Comparison of ENCODE assay signal across 9 mouse cellular contexts in the genomic region with DNA sequence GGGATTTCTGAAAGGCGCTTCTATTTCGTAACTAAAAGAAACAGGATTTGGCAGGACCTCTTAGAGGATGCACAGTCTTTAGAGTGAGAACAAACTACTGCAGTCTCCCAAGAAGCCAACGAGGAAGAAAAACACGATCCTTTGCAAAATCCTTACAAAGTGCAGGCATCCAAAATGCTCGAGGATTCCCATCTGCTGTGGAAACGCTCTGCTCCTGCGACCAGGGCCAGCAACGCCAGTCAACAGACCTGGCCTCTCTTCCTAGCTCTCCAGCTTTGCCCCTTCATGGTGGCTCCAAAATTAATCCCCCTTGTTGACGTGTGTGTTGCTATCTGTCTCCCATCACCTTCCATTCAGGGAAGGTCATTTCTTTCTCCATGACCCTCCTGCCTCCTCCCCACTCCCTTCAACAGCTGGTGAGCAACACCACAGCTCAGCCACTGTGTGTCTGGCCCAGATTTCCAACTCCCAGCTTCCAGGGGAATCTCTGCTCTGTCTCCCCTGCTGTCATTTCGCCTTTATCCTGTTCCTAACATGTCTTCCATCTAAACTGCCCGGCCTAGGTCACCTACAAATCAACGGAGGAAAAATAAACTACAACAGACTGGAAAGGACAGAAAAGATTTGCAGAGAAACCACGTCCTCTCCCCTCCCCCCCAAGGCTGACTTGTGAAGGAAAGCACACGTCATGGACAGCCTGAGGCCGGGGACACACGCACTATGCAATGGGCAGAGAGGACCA. TPM values are rescaled to one million over a fixed set of nuclear protein-coding genes. Genes with fewer than 3 reads are reported as not detected.
DNase-seq lines count a peak whose midpoint lies in the region; ATAC-seq lines count a peak whose summit lies in the region.
"Had no signal": no experiment of that assay in that cellular context is flagged by ENCODE, and none has a peak within 500 bp of the region (broad histone marks: within the 10 kb centered on the region; RNA-seq: fewer than 3 reads in every experiment).

No protein-coding gene starts in this region.

- intact Hi-C loops in heart, postnatal 25 days (cut with DNase I): no loop called here
- intact Hi-C loops in heart, postnatal 10 days (cut with DNase I): no loop called here

- no peak overlapping the region for H3K9ac ChIP-seq in embryonic facial prominence, embryonic 13.5 days
- H3K9ac ChIP-seq in midbrain, embryonic 13.5 days (replicated peaks): no peak overlapping the region

- H3K27ac ChIP-seq in embryonic facial prominence, embryonic 13.5 days: peak overlapping the region; percentile 8; the same call in 1 of the 2 replicates
- no peak overlapping the region for H3K27ac ChIP-seq in midbrain, embryonic 13.5 days
- H3K27ac ChIP-seq: midbrain, embryonic 10.5 days had no signal

- H3K27me3 ChIP-seq in embryonic facial prominence, embryonic 13.5 days: no peaks in the 10 kb centered on the region
- H3K27me3 ChIP-seq in midbrain, embryonic 13.5 days: no peaks in the 10 kb centered on the region

- no peak for ATAC-seq in embryonic facial prominence, embryonic 13.5 days (ENCODE audit: insufficient number of reproducible peaks, insufficient read depth, low FRiP score, low TSS enrichment, low read depth)
- ATAC-seq in midbrain, embryonic 13.5 days: no peak
- no peak for ATAC-seq in inflammation-experienced regulatory T-cells, adult 6 months

- H3K4me3 ChIP-seq in embryonic facial prominence, embryonic 13.5 days: no peak overlapping the region
- H3K4me3 ChIP-seq in midbrain, embryonic 13.5 days (replicated peaks): no peak overlapping the region
- H3K4me3 ChIP-seq: midbrain, embryonic 10.5 days had no signal

- H3K9me3 ChIP-seq in embryonic facial prominence, embryonic 13.5 days: no peaks in the 10 kb centered on the region
- H3K9me3 ChIP-seq in midbrain, embryonic 13.5 days: no peaks in the 10 kb centered on the region
- H3K9me3 ChIP-seq: midbrain, embryonic 10.5 days had no signal

- DNase-seq in heart, adult 11 months: peak; percentile 96
- DNase-seq in heart, postnatal 25 days (ENCODE audit: low spot score): no peak
- peak; percentile 59 to 60 for DNase-seq in heart, postnatal 10 days
- DNase-seq in lung, postnatal 14 days: peak; percentile 34
- no peak for DNase-seq in ovary, postnatal 14 days (ENCODE audit: low spot score)

- H3K4me1 ChIP-seq in embryonic facial prominence, embryonic 13.5 days: peaks cover 89% of the 10 kb centered on the region
- H3K4me1 ChIP-seq in midbrain, embryonic 13.5 days (replicated peaks): peaks cover 7% of the 10 kb centered on the region; the same call in 1 of the 2 replicates

- no peak overlapping the region for H3K4me2 ChIP-seq in embryonic facial prominence, embryonic 13.5 days
- H3K4me2 ChIP-seq in midbrain, embryonic 13.5 days (replicated peaks): no peak overlapping the region

- 67% methylated on average over 16 of the region's 16 CpGs for WGBS in embryonic facial prominence, embryonic 13.5 days
- WGBS in midbrain, embryonic 13.5 days: 83% methylated on average over 16 of the region's 16 CpGs

- H3K36me3 ChIP-seq in embryonic facial prominence, embryonic 13.5 days: 0 out of 2 replicates have a peak, but pooled peaks cover 4% of the 10 kb centered on the region
- no peaks in the 10 kb centered on the region for H3K36me3 ChIP-seq in midbrain, embryonic 13.5 days
- H3K36me3 ChIP-seq: midbrain, embryonic 10.5 days had no signal

RNA-seq across cellular contexts. Expression of a gene that starts 23.2 kb away (rescaled TPM):
- total RNA-seq in heart, postnatal 25 days (2021): 1 to 10 TPM; 1.5 to 1.8 TPM
- polyA plus RNA-seq in embryonic facial prominence, embryonic 13.5 days (2015; fragmentation: Nextera tagmentation; extraction: Ambion mirVana): 25.8 and 27.4 TPM in 2 replicates
- total RNA-seq in heart, postnatal 10 days (2021): 1 to 10 TPM; 5.3 to 5.8 TPM
- polyA plus RNA-seq in midbrain, embryonic 13.5 days (2015; fragmentation: Nextera tagmentation; extraction: Ambion mirVana): 1.9 and 3.5 TPM in 2 replicates
- not detected for polyA plus RNA-seq in inflammation-experienced regulatory T-cells, adult 6 months (2017; shearing (Covaris generic))

Comparison
In these comparisons a context has a peak if more than half of its experiments do, and no peak if none do; other contexts are left out.
1. DNase-seq: peak in heart, adult 11 months (single experiment), heart, postnatal 10 days (2 of 2) and lung, postnatal 14 days (single experiment); none in heart, postnatal 25 days (single experiment) and ovary, postnatal 14 days (single experiment).